In genomic region chr11:68776147-68776655, GRCm38 (mm10) we compare ENCODE assay signal across 18 mouse cellular contexts.
"Had no signal": no experiment of that assay in that cellular context is flagged by ENCODE, and none has a peak within 500 bp of the region (broad histone marks: within the 10 kb centered on the region; RNA-seq: fewer than 3 reads in every experiment).

No protein-coding gene starts in this region.

- H3K27ac ChIP-seq: limb, embryonic 12.5 days; limb, embryonic 15.5 days; liver, embryonic 14.5 days; lung, embryonic 15.5 days; stomach, embryonic 15.5 days had no signal

- DNase-seq: kidney, adult 11 months; kidney, adult 8-10 months; kidney, postnatal 14 days; kidney, postnatal 4 days; left cerebral cortex, postnatal 4 days; liver, postnatal 0 days; lung, postnatal 14 days; lung, postnatal 4 days; midbrain, embryonic 14.5 days; retina, postnatal 1 day; right cerebral cortex, postnatal 25 days; spleen, adult 18-20 months; thymus, postnatal 25 days had no signal

- H3K4me3 ChIP-seq: limb, embryonic 12.5 days; limb, embryonic 15.5 days; lung, embryonic 15.5 days; stomach, embryonic 15.5 days had no signal

- H3K27me3 ChIP-seq: limb, embryonic 12.5 days; limb, embryonic 15.5 days; lung, embryonic 15.5 days; stomach, embryonic 15.5 days had no signal

- H3K4me1 ChIP-seq: limb, embryonic 15.5 days; lung, embryonic 15.5 days; stomach, embryonic 15.5 days had no signal
